Mouse (Mus musculus) layer of hippocampus, adult 11-12 months (tissue): ENCODE measurements at regions not wholly inside any gene's neighbourhood (a gene's known extent, or its start where the extent isn't known, plus 50 kb on each side); places are given as distances from the start of the nearest gene placed in this dataset.

Experiments
- DNase-seq: peaks from one replicate; pipeline ENCODE4 v3.0.0; 2022; ENCODE audit warnings: low spot score

DNA sequence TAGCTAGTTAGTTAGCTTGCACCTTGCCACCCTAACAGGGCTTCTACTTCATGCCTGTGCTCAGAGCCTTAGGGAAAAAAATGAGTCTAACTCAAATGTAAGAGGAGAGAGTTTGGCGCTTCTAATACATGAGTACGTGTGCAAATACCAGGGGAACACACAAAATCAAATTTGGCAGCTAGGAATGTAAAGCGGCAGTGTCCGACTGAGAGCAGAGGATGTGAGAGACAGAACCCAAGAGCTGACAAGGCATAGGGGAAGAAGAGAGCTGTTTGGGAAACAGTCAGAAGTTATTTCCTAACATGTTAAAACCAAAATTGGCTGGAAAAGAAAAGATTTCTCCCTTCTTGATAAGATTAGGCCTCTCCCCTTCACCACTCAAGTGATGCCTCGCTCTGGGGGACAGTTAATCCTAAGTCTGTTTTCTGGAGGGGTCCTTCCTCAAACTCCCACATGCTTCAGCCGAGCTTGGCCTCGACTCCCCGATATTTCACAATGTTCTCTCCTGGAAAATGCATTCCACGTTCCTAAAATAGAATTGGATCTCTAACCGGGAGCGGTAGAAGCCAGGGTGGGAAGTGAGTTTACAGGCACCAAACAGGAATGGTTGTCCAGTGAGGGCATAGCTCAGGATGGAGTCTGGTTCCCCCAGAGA lies 229.1 kb downstream of the Maf start:
- DNase-seq = no peak

DNA sequence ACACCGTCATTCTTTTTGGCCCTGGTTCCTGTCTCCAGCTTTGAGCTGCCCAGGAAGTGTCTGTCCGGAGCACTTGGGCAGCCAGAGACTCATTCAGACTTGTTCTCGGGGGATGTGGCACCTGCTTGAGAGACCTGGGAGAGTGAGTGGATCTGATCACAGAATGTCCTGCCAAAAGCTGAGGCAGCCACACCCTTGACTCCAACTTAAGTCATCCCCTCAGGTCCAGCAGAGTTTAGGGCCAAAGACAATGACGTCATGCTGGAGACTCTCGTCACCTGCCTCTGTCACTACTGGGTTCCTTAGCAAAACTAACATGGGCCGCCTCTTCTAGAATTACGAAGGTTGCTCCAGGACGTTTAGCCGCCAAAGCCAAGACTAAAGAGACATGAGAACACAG lies 231.5 kb downstream of the Maf start:
- no peak for DNase-seq

DNA sequence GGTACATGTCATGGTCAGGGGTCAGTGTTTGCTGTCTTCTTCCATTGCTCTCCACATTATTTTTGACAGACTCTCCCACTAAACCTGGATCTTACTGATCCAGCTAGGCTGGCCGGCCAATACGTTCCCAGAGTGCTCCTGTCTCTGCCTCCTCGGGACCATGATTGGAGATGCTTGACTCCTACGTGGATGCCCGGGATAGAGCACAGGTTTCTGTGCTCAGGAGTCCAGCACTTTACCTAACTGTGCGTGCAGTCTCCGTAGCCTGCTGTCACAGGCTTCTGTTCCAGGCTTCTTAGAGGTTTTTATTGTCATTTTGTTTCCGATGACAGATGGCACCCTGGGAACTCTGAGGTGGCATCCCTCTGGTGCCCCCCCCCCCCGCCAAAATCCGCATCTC lies 232.4 kb downstream of the Maf start:
- DNase-seq = no peak

DNA sequence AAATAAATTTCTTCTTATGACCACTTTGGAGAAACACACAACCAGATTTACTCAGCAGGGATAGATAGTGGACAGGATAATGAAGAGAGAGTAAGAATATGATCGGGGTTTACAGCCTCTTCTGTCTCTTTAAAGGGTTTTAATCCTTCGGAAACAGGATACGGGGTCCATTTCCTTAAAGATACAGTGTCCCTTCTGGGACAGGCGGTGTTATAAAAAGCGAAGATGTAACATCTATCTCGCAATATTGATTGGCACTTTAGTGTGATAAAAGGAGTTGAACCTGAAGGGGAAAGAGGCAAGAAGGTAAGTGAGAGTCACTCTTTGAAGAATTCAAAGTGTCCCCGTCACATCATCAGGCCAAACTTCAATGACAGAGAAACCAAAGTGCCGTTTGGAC lies 233.6 kb downstream of the Maf start:
- no peak for DNase-seq

DNA sequence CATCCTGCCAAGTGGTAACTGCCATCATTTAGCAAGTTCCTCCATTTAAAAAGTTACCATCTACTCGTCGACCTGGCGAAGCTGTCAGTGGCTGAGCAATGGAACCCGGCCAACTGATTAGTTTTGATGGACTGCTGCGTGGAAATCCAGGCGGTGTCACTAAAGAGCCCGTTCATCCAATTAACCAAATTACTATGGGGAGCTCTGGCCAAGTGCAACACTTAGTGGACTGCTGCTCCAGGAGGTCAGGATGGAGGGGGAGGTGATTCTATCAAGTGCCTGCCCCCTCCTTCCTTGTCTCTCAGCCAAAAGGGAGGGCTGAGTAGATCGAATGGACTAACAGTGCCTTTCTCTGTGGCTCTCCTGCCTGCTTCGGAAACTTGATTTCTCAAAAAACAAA lies 241.0 kb downstream of the Maf start:
- no peak for DNase-seq

DNA sequence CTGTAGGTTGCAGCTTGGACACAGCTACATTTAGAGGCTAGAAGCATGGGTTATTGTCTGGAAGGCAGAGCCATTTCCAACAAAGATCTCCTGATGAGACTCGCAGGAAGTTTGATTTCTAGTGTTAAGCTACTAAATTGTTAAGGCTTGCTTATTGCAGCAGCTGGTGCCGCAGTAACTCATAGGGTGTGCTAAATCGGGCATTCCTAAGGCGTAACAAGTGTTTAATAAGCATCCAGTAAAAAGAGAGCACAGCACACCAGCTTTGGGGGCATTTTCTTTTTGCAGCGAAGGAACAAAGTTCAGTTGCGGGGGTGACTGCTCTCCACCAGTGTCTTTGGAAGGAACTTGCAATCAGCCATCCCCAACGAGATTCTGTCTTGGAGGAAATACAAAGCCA lies 241.5 kb downstream of the Maf start:
- DNase-seq = no peak

DNA sequence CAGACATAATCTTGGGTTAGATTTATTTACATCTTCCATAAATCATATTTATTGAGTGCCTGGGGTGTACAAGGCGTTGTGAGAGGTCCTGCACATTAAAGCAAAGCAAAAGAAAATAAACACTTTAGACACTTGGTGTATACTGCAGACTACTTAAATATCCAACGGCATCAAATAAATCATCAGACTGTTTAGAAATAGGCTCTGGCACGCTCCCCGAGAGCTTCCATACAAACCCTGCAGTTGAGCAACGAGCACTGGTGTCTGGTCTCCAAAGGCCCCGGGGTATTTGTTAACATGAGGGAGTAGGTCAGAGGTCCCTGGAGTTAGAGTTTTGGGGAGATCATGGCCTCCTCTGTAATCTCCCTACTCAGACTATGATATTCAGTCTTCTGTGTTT lies 244.9 kb downstream of the Maf start:
- no peak for DNase-seq

DNA sequence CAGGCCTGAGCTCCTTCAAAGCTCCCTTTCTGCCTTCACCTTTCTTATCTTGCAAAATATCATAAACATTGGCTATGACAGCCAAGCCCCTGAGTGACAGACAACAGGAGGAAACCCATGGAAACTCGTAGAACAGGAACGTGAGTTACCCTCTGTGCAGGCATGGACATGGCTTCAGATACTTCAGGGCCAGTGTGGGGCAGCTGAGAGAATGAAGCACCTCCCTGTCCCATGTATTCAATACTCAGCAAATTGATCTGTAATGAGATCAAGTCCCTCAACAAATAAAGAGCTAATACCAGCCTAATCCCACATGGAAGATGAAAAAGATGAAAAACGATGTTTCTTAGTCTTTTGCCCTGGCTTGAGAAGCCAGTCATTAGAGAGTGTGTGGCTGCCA lies 249.5 kb downstream of the Maf start:
- no peak for DNase-seq

DNA sequence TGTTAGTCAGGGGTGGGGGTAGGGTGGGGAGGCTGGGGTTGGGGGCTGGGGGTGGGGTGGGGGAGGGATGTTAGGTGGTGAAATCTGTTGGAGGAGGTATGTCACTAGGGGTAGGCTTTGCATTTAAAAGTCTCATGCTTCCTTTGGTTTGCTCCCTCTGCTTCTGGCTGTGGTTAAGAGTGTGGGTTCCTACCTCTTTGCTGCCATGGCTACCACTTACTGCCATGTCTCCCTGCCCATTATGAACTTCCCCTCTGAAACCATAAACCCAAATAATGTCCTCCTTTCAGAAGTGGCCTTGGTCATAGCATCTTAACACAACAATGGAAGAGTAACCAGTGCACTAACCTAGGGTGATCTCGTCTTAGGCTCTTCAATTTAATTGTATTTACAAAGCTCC lies 256.8 kb downstream of the Maf start:
- no peak for DNase-seq

DNA sequence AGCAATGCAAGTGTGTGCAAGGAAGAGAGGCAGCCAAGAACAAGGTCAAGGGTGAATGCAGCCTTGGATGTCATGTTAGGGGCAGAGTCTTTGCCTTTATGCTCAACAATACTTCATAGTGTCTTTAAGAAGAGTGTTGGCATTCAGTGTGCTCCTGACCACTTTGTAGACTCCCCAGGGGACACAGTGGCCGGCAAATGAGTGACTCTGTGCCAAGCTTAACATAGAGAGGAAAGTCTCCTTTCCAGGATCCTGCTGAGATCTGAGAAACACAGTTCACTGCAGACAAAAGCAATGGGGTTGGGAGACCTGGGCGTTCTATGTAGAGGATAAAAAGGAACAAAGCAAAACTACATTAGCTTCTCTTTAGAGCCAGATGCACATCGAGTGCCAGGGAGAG lies 259.2 kb downstream of the Maf start:
- no peak for DNase-seq

DNA sequence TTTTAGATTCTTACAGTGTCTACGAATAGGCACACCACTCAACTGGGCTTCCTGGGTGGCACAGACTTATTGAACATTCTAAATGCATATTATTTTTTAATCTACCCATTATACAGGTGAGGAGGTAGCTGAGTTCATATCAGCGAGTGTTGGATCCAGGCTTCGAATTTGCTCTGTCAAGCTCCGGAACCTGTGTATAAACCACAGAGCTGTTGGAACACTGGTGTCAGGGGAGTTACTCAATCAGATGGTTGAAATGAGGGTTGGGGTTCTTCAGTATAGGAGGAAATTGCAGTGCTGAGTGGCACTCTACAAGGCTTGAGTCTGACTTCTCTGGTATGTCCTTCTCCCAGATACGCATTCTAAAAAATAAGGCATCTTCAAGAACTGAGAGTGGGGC lies 263.1 kb downstream of the Maf start:
- no peak for DNase-seq

DNA sequence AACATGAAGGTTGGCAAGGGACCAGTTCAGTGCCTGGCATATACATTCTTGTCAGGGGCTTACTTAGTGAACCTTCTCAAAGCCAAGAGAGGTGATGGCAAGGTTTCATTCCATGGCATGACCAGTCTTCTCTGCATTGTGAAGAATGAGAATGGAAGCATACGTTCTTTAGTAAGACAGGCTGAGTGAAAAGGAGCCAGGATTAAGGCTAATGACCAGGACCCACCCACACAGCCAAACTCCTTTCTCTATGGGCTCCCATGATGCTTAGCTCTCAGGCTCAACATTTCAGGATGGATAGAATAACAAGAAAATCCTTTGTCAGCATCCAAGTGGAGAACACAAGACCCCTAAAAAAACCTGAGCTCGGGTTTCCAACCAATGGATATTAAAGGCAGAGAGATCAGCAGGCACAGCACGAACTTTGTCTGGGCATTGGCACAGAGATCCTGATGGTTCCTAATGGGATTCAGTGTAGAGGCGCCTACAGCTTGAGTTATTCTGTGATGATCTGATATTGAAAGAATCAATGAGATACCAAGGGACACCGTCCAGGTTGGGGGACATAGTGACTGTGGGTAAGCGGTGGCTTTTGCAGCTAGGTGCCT lies 265.5 kb downstream of the Maf start:
- DNase-seq = no peak

DNA sequence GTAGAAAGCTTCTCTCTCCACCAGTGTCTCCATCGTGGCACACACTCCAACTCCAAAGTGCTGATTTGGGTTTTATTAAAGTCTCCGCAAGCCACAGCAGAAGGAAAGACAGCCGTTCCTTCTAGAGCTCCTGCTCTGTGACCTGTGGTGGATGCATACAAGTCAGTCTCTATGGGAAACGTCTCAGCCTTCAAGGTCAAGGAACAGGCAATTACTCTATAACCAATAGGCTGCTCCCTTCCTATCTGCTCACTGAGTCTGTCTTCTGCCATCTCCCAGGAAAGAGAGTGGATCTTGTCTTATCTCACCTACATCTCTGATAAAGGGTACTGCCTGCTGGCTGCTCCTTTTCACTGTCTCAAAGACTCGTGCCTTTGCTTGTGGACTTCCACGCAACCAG lies 266.3 kb downstream of the Maf start:
- DNase-seq = no peak

DNA sequence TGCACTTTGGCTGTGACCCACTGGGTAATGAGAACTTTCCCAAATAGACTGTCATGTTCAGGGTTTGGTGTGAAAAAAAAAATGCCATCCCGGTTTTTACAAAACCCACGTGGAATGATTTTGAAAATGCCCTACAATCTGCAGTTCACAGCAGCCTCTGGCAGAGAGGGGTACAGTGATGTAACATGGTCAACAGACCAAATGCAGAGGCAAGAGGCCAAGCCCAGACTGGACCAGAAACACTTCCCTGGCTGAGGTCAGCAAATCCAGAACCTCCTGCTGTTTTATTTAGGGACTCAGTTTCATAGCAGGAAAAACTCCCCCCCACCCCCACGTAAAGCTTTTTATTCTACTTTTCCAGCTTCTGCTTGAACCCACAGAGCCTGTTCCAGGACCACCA lies 267.4 kb downstream of the Maf start:
- no peak for DNase-seq

DNA sequence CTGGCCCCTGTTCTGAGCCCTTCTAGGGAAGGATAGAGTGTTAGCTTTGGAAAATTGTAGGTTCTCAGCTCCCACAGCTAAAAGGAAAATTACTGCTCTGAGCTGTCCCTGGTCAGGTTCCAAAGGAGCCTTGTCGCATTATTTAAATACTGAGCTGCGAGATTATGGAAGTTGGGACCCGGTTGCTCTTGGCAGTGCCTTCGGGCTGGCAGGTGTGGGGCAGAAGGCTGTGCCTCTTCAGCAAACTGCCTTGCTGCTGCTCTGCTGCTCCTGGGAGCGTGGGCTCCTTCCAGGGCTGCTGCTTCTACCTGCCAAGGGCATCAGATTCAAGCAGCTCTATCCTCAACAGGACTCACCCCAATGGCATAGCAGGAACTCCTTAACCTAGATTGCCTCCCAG lies 268.1 kb downstream of the Maf start:
- no peak for DNase-seq

DNA sequence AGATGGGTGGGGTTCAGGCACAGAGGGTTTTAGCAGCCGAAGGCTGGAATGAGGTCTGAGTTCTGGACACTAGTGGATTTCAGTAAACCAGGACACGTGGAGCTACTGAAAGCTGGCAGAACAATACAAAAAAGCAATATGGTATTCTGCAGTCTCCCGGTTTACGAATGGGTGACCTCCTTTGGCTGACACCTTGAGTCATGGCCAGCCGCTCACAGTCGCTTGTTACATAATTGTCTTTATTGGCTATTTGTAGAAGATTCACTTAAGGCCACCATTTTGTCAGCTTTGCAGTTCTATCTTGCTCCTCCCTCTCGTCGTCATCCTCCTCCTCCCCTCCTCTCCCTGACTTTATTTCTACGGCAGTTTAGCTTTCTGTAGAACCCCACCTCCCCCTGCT lies 269.6 kb downstream of the Maf start:
- no peak for DNase-seq

DNA sequence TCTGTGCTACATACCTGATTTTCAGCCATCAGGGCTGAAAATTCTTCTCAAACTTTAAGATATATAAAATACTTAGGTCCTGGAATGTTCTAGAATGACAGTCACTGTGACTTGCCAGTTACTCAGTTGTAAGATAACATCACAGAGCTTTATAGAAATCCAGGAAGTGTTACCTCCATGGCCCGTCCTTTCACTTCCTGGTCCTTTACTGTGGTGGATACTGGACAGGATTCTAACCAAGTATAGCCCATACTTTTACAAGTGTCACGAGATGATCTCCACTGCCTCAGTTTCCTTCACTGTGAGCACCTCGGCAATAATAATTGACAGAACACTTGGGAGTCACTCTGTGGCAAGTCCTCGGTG lies 271.3 kb downstream of the Maf start:
- no peak for DNase-seq

DNA sequence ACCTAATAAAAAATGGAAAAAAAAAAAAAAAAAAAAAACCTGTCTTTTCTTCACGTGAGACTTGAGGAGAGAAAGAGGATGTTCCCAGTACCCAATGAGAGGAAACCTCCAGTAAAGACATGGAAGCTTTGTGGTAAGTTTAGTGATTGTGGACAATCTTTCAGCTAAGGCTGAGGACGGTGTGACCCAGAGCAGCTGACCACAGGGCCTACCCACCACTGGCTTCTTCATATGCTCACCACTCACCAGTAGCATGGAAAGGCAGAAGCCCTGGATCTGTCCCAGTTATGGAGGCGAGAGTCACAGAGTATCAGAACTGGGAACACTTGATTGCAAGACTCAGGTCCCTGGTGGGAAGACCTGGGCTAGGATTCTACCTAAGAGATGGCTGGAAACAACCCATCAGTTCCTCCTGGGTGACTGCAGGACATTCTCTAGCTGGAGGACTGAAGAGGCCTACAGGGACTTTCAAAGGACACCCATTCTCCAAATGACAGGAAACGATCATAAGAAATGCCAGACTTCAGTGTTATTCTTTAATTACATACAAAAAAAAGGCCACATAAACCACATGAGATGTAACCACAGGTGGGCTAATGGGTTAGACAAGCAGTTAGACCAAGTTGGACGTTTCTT lies 271.8 kb downstream of the Maf start:
- no peak for DNase-seq

DNA sequence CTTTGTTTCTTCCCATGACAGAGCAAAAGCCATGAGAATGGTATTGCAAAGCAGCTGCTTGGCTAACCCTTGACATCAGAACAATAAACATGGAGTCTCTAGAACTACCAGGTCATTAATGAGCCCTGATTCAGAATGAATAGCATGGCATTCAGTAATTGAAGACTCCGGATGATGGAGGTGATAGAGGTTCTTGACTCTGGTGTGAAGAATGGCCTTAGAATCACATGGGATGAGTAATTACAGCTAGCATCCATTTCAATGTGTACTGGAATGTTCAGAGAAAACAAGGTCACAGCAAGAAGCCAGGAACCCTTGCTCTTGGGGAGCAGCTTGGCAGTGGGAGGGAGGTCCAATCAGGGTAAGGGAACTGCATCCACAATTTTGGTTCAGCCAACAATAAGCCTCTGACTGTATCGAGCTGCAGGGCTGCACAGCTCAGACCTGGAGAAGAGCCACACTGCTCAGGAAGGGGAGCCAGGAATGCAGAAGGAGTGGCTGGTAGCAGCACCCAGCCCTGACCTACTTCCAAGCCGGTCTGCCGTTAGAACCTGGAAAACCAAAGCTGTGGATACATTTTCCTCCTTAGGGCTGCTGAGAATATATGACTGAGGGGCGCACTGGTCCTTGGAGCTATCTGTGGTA lies 275.1 kb downstream of the Maf start:
- no peak for DNase-seq

DNA sequence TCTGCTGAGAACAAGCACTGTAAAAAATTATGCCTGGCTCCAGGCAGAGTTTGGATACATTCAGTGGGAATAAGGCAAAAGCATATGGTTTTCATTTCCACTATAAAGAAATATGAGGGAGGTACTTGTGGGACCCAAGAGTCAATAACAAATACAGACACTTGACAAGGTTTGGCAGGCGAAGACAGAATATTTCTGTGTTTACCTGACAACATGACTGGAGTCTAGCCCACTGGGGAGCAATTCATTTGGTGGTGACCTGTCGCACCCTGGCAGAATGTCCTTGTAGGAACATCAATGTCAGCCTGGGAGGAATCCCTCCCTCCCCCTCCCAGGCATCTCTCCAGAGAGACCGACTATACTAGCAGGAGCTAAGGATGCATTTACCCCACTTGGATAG lies 276.8 kb downstream of the Maf start:
- DNase-seq = no peak

DNA sequence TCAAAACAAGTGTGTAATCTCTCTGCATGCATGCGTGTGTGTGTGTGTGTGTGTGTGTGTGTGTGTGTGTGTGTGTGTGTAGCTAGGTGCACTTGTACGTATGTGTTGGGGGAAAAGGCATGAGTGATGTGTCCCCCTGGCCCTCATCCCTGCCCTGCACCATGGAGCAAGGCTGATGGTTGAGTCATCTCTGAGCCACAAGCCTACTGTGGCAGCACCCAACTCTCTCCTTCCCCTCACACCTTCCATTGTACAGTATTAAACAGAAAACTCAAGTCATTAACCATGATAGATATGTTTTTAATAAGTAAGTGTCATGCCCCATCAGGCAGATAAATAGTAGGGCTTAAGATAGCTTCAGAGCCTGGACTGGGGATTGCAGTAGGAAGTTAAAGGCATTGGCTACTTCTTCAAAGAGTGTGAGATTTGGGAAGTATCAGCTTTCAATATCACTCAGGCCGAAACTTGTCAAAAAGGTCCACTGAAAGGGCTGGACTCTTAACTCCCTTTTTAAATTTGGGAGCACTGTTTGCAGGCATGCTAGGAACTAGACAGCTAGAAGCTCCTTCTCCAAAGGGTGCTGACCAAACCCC lies 278.2 kb downstream of the Maf start:
- peak; percentile 15 for DNase-seq

DNA sequence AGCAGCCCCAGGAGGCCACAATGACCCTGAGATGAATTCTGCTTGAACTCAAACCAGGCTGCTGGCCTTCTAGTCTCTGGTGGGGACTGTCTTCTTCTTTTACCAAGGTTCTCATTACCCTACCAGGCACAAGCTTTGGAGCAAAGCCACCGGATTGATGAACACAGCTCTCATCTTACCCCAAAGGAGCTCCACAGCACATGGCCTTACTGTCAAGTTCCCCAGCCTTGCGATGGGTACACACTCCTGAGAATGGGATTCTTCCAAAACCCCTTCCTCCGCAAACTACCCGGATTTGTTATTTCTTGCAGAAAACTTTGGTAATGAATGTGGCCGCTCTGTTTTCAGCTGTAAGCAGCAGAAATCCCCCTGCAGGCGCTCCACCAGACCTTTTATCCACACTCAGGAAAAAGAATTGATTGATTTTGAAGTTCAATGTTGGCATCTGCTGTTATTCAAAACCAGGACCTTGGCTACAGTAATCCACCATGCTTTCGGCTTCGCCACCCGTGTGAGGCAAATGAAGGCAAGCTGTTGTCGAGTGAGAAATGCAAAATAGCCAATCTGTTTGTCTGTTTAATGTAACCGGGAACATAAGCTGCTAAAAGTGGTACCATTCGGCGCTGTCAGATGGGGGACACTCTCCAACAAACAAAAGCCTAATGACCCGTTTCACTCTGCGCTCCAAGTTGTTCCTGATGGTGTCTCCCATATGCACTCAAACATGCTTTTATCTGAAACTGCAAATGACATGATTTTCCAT lies 278.9 kb downstream of the Maf start:
- DNase-seq = peak; percentile 66
